Mouse (Mus musculus): ENCODE results near the gene Mfn2.
"Not testable (repeated sequence)": the region's sequence is repeated elsewhere in the genome, so short reads cannot be mapped to it uniquely, and the experiment has no call there.

Mfn2 gene

GRCm38 (mm10) chr4:147867563-147868449 is 36.7 kb downstream of the Mfn2 start:
- no peak for DNase-seq (ENCODE audit: low spot score)

DNA sequence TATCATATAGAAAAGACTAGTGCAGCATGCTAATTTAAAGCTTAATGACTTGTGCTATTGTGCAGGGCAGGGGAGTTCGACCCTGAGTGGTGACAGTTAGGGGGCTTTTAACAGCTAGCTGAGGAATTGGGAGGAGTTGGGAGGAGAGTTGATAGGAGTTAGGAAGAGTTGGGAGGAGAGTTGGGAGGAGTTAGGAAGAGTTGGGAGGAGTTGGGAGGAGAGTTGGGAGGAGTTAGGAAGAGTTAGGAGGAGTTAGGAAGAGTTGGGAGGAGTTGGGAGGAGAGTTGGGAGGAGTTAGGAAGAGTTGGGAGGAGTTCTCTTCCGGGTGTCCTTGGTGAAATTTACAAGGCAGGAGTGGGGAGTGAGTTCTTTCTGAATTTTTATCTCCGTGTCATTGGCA is 37.7 kb downstream of the Mfn2 start:
- DNase-seq (ENCODE audit: low spot score), result not testable (repeated sequence)

DNA sequence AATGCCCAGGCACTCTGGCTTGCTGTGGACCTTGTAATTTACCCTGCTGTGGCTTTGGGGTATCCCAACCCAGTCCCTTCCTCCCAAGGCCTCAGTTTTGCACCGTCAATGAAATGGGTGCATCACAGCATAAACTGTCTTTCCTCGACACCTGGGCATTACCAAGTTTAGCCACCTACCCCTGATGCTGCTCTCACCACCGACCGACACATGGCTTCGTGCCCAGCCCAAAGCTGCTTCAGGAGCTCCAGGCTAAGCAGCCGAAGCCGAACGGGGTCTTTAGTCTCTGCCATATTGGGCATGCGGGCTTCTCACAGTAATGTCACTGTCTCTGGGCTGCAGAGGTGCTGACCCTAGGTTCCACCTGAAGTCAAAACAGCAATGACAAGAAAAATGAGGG is 38.4 kb downstream of the Mfn2 start:
- DNase-seq (ENCODE audit: low spot score), result no peak

DNA sequence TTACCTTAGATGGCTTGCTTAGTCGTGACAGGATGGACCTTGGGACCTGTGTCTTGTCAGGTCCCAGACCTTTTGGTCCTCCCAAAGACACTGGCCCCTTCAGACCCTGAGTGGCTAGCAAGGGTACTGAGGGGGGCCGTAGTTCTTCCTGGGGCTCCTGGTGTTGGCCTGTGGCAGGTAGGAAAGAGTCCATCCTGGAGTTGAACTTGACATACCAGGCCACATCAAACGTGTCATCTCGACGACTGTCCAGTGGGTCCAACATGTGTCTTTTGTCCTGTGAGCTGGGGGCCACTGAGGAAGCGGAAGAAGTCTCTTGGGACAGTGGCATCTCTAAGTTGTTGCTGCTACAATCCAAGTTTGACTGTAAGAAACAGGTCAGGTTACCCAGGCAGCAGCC is 38.9 kb downstream of the Mfn2 start:
- DNase-seq (ENCODE audit: low spot score), result no peak

DNA sequence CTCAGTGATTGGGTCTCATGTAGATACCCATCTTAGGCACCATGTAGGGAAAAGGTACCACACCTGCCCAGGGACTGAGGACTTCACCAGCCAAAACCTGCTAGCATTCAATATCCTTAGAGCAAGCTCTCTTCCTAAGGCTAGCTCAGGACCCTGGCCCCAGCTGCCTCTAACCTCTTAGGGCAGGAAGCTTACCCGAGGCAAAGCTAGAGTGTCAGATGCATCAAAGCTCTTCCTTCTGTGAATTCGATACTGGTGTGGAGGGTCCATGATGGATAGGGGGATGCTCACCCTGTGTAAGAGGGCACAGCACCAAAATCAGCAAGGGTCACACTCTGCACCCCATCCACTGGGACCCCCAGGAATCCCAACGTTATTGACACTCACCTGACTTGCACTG is 42.5 kb downstream of the Mfn2 start:
- DNase-seq (ENCODE audit: low spot score), result no peak

- DNase-seq (ENCODE audit: low spot score), result no peak
These were observed 53.7 kb downstream of the Mfn2 start for GRCm38 (mm10) chr4:147850776-147851175.

GRCm38 (mm10) chr4:147848584-147848991 is 55.9 kb downstream of the Mfn2 start:
- no peak for DNase-seq (ENCODE audit: low spot score)

DNA sequence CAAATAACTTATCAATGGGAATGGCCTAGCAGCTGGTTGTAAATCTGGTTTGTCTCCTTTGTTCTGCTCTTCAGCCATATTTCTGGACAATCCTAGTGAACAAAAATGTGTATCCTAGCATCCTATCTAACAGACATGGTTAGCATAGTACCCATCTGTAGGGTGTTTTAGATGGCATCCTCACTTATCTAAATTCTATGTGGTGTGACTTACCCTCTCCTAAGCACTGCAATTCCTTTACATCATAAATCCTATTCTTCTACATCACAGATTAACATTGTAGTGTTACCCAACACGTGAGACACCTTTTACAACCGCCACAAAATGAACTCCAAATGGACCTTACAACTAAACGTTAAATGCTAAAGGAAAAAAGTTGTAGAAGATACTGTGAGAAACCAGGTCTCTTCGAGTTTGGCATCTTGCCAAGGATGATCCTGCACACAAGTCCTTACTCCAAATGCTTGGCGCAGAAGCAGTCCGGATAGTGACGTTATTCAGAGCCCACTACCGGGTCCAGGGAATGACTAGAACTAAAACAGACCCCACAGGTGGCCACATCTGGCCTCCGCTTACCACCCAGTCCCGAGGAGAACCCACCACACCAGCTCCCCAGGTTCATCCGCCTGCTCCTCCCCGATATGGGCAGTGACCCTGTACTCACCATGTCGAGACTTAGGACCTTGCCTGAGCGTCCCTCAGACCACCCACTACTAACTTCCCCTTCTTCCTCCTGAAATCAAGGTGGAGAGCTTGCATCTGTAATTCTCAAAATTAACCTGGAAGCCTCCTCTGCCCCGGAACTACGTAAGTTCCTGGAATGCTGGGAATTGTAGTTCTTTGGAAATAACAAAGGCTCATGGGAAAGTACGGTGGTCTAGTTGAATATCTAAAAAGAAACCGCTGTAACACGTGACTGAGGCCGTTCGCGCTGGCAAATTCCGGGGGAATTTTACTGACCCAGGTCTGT is 56.6 kb downstream of the Mfn2 start, which contains the start of gene Zfp933:
TSS of gene Zfp933 (minus strand) at position 753 of the 970 bp plus-strand sequence.
- DNase-seq (ENCODE audit: low spot score), result peak; percentile 74

DNA sequence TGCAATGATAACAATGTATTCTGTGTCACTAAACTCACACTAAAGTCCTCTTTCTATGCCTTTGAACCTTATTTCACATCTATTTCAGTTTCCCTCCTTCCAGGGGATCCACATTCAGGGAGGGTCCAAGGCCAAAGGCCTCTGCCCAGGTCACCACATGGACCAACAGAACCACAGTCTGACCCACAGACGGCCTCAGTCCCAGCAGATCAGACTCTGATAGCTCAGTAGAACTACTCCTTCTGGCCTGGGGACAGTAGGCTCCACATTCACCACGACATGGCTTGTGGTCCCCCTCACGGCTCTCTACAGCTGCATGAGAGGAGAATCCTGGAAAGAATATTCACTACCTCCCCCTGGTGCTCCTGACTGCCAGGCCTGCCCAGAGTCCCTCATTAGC is 61.6 kb downstream of the Mfn2 start:
- no peak for DNase-seq (ENCODE audit: low spot score)

- peak; percentile 22 for DNase-seq (ENCODE audit: low spot score)
These were observed 65.2 kb downstream of the Mfn2 start for GRCm38 (mm10) chr4:147839282-147839681.

DNA sequence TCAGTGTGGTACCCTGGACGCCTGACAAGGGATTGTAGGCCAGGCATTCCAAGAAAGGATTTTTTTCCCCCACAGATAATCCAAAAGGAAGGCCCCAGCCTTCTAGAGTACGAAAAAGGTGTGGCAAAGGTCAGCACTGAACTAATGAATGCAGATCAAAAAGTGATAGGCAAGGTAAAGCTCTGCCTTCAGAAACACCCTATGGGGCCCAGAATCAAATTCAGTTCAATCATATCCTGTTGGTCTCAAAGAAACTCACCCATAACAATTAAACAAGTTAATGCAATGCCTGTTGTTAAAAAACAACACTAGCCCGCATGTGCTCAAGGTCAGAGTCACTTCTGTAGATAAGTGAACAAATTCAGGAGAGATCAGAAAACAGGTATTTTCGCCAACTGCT is 80.1 kb downstream of the Mfn2 start:
- no peak for DNase-seq (ENCODE audit: low spot score)

All from T-cell, adult 2 months (primary cell).